Mouse (Mus musculus): Measurements from ENCODE around the gene Dnttip1.
"Not testable (repeated sequence)": the region's sequence is repeated elsewhere in the genome, so short reads cannot be mapped to it uniquely, and the experiment has no call there.

The Dnttip1 gene

GRCm38 (mm10) chr2:164781876-164782275, 36.1 kb downstream of the Dnttip1 start:
- DNase-seq (ENCODE audit: inconsistent ontology term): no peak

- no peak for DNase-seq (ENCODE audit: inconsistent ontology term)
These were observed 38.3 kb downstream of the Dnttip1 start for GRCm38 (mm10) chr2:164783926-164784581.

- DNase-seq (ENCODE audit: inconsistent ontology term): no peak
These were observed 39.2 kb downstream of the Dnttip1 start for GRCm38 (mm10) chr2:164784869-164785420.

- peak; percentile 98 for DNase-seq (ENCODE audit: inconsistent ontology term)
These were observed 40.0 kb downstream of the Dnttip1 start, which contains the start of gene Snx21 for GRCm38 (mm10) chr2:164785481-164786387. Gene Snx21, plus strand, starts transcription at chr2:164785823.

- DNase-seq (ENCODE audit: inconsistent ontology term): no peak
These were observed 40.7 kb downstream of the Dnttip1 start for GRCm38 (mm10) chr2:164786388-164786885.

- no peak for DNase-seq (ENCODE audit: inconsistent ontology term)
These were observed 41.2 kb downstream of the Dnttip1 start for GRCm38 (mm10) chr2:164787032-164787431.

- DNase-seq (ENCODE audit: inconsistent ontology term): no peak
These were observed 42.0 kb downstream of the Dnttip1 start for GRCm38 (mm10) chr2:164787779-164788178.

GRCm38 (mm10) chr2:164788411-164788810, 42.6 kb downstream of the Dnttip1 start:
- DNase-seq (ENCODE audit: inconsistent ontology term): no peak

- DNase-seq (ENCODE audit: inconsistent ontology term): no peak
These were observed 44.7 kb downstream of the Dnttip1 start for GRCm38 (mm10) chr2:164790451-164790850.

- DNase-seq (ENCODE audit: inconsistent ontology term): no peak
These were observed 46.1 kb downstream of the Dnttip1 start for GRCm38 (mm10) chr2:164791841-164792261.

- DNase-seq (ENCODE audit: inconsistent ontology term): no peak
These were observed 46.8 kb downstream of the Dnttip1 start for GRCm38 (mm10) chr2:164792400-164793190.

GRCm38 (mm10) chr2:164793236-164793635, 47.5 kb downstream of the Dnttip1 start:
- DNase-seq (ENCODE audit: inconsistent ontology term): peak; percentile 71

- no peak for DNase-seq (ENCODE audit: inconsistent ontology term)
These were observed 48.0 kb downstream of the Dnttip1 start for GRCm38 (mm10) chr2:164793772-164794171.

GRCm38 (mm10) chr2:164794293-164794692, 48.5 kb downstream of the Dnttip1 start:
- DNase-seq (ENCODE audit: inconsistent ontology term): peak; percentile 84

GRCm38 (mm10) chr2:164795868-164796267, 50.1 kb downstream of the Dnttip1 start:
- no peak for DNase-seq (ENCODE audit: inconsistent ontology term)

- DNase-seq (ENCODE audit: inconsistent ontology term): not testable (repeated sequence)
These were observed 52.8 kb downstream of the Dnttip1 start for GRCm38 (mm10) chr2:164798554-164798953.

- no peak for DNase-seq (ENCODE audit: inconsistent ontology term)
These were observed 54.6 kb downstream of the Dnttip1 start for GRCm38 (mm10) chr2:164800252-164801004.

GRCm38 (mm10) chr2:164803201-164803920, 57.6 kb downstream of the Dnttip1 start:
- DNase-seq (ENCODE audit: inconsistent ontology term): no peak

- DNase-seq (ENCODE audit: inconsistent ontology term): no peak
These were observed 58.1 kb downstream of the Dnttip1 start for GRCm38 (mm10) chr2:164803921-164804313.
